Mouse (Mus musculus) forebrain, postnatal 0 days (tissue): Measurements from ENCODE around the gene Mreg. TPM values are rescaled to one million over a fixed set of nuclear protein-coding genes. Genes with fewer than 3 reads are reported as not detected.

Source experiments
- ATAC-seq: fragments of 200-750 bp; cut with Nextera tagmentation; 2 replicates; pipeline ENCODE4 v1.8.0; 2017; ENCODE audit warnings: mild to moderate bottlenecking, moderate library complexity
- DNase-seq: peaks from one replicate; pipeline ENCODE4 v3.0.0-alpha.2; 2015
- H3K27ac ChIP-seq: fragments of 300-500 bp; sonication (generic); 2 replicates; pipeline ENCODE4 v1.5.1; 2014; ENCODE audit warnings: low read depth, mild to moderate bottlenecking, antibody characterized with exemption, low read length, moderate library complexity, mixed read lengths
- H3K27me3 ChIP-seq: fragments of 300-500 bp; sonication (generic); 2 replicates; pipeline ENCODE4 v1.6.1; 2014; ENCODE audit warnings: mild to moderate bottlenecking, low read length, mixed read lengths; ENCODE audit not compliant: insufficient read depth
- H3K36me3 ChIP-seq: fragments of 300-500 bp; sonication (generic); 2 replicates; pipeline ENCODE4 v1.6.1; 2014; ENCODE audit warnings: mild to moderate bottlenecking, moderate library complexity; ENCODE audit not compliant: insufficient read depth
- H3K4me1 ChIP-seq: fragments of 300-500 bp; sonication (generic); 2 replicates; pipeline ENCODE4 v1.6.1; 2014; ENCODE audit warnings: antibody characterized with exemption; ENCODE audit not compliant: insufficient read depth
- H3K4me2 ChIP-seq: fragments of 300-500 bp; sonication (generic); 2 replicates; pipeline ENCODE4 v1.6.1; 2014; ENCODE audit warnings: low read depth, mild to moderate bottlenecking, moderate library complexity
- H3K4me3 ChIP-seq: fragments of 300-500 bp; sonication (generic); 2 replicates; pipeline ENCODE4 v1.5.1; 2014; ENCODE audit warnings: low read depth, low read length, mixed read lengths
- H3K9ac ChIP-seq: fragments of 300-500 bp; sonication (generic); 2 replicates; pipeline ENCODE4 v1.6.1; 2014; ENCODE audit warnings: mild to moderate bottlenecking
- H3K9me3 ChIP-seq: fragments of 300-500 bp; sonication (generic); 2 replicates; pipeline ENCODE4 v1.6.1; 2016; ENCODE audit warnings: low read length
- CTCF ChIP-seq: sonication (generic); IDR thresholded peaks from 2 replicates; pipeline ENCODE4 v1.5.1; 2016; ENCODE audit warnings: antibody characterized with exemption, control low read depth, low read depth
- WGBS: fragments of 180-500 bp; shearing (Covaris S2); extraction: QIAGEN DNeasy Blood & Tissue Kit; methylation state at CpG from one replicate; pipeline ENCODE4 v1.1.7; 2014; 5-methylcytosine and 5-hydroxymethylcytosine counted together
- polyA plus RNA-seq: library from polyadenylated mRNA; unstranded; fragments of >200 nt; fragmentation: Nextera tagmentation; extraction: Ambion mirVana; gene quantifications from 2 replicates; pipeline ENCODE4 v1.2.1, GENCODE M21; 2015
- total RNA-seq: library from RNA; depleted of rRNA; stranded (reverse); fragments of >200 nt; gene quantifications from 2 replicates; pipeline ENCODE4 v1.2.3, GENCODE M21; 2014

Mreg gene
- total and polyA plus RNA-seq, 2 experiments from 2014 or later: 1.7 to 1.9 TPM

- Histone ChIP-seq H3K36me3 (no peaks in the 10 kb centered on the region), H3K27ac (no peak overlapping the region), H3K4me1 (no peaks in the 10 kb centered on the region), H3K9me3 (no peaks in the 10 kb centered on the region), H3K27me3 (no peaks in the 10 kb centered on the region), H3K4me2 (no peak overlapping the region), H3K4me3 (no peak overlapping the region), H3K9ac (no peak overlapping the region)
- ATAC-seq (no peak), DNase-seq (no peak)
- no peak for TF ChIP-seq CTCF
- 91% methylated on average over 7 of the region's 7 CpGs for WGBS
Observed at GRCm38 (mm10) chr1:72202705-72203104, 9.4 kb downstream of the Mreg start.

DNA sequence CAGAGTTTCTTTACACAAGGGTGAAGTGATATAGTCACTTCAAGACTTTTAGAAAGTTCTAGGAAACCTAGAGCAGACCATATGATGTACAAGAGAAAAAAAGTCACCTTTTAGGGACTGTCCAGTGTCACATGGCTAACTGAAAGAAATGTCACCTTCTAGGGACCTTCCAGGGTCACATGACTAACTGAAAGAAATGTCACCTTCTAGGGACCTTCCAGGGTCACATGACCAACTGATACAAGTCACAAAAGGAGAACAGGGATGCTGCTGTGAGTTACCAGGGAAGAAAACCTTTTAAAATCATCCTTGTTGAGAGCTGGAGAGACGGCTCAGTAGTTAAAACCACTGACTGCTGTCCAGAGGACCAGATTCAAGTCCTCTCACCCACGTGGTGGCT is 10.0 kb downstream of the Mreg start:
- Histone ChIP-seq H3K4me2 (no peak overlapping the region), H3K27ac (no peak overlapping the region), H3K4me1 (no peaks in the 10 kb centered on the region), H3K36me3 (no peaks in the 10 kb centered on the region), H3K27me3 (no peaks in the 10 kb centered on the region), H3K9me3 (no peaks in the 10 kb centered on the region), H3K4me3 (no peak overlapping the region), H3K9ac (no peak overlapping the region)
- ATAC-seq: no peak
- WGBS: 78% methylated on average over 2 of the region's 2 CpGs
- TF ChIP-seq CTCF: no peak
- DNase-seq: no peak

GRCm38 (mm10) chr1:72201126-72201525 is 11.0 kb downstream of the Mreg start:
- H3K9ac ChIP-seq: no peak overlapping the region
- WGBS: 93% methylated on average over 3 of the region's 3 CpGs
- ATAC-seq: no peak

GRCm38 (mm10) chr1:72198142-72198806 is 13.8 kb downstream of the Mreg start:
- no peaks in the 10 kb centered on the region for H3K36me3 ChIP-seq
- ATAC-seq: no peak
- no peak overlapping the region for H3K4me2 ChIP-seq
- no peak overlapping the region for H3K9ac ChIP-seq
- H3K4me1 ChIP-seq: no peaks in the 10 kb centered on the region
- H3K4me3 ChIP-seq: no peak overlapping the region
- no peaks in the 10 kb centered on the region for H3K9me3 ChIP-seq
- H3K27me3 ChIP-seq: no peaks in the 10 kb centered on the region
- DNase-seq: no peak
- WGBS: 71% methylated on average over 10 of the region's 10 CpGs
- no peak overlapping the region for H3K27ac ChIP-seq
- TF ChIP-seq CTCF: no peak

More at GRCm38 (mm10) chr1:72201126-72201525, 11.0 kb downstream of the Mreg start:
- TF ChIP-seq CTCF: no peak
- no peaks in the 10 kb centered on the region for H3K36me3 ChIP-seq
- no peak overlapping the region for H3K4me2 ChIP-seq
- no peak overlapping the region for H3K4me3 ChIP-seq
- H3K4me1 ChIP-seq: no peaks in the 10 kb centered on the region
- H3K27me3 ChIP-seq: no peaks in the 10 kb centered on the region
- H3K27ac ChIP-seq: no peak overlapping the region
- DNase-seq: no peak
- H3K9me3 ChIP-seq: no peaks in the 10 kb centered on the region

- no peak overlapping the region for H3K4me3 ChIP-seq
- H3K4me2 ChIP-seq: no peak overlapping the region
- H3K27me3 ChIP-seq: no peaks in the 10 kb centered on the region
- H3K9ac ChIP-seq: no peak overlapping the region
- DNase-seq (no peak), ATAC-seq (no peak)
- H3K4me1 ChIP-seq: no peaks in the 10 kb centered on the region
- H3K27ac ChIP-seq: no peak overlapping the region
- no peaks in the 10 kb centered on the region for H3K36me3 ChIP-seq
- WGBS: 75% methylated on average over 10 of the region's 10 CpGs
- no peaks in the 10 kb centered on the region for H3K9me3 ChIP-seq
- TF ChIP-seq CTCF: no peak
Observed at GRCm38 (mm10) chr1:72196626-72197359, 15.3 kb downstream of the Mreg start.

GRCm38 (mm10) chr1:72196123-72196522 is 16.0 kb downstream of the Mreg start:
- H3K4me1 ChIP-seq: no peaks in the 10 kb centered on the region

GRCm38 (mm10) chr1:72191449-72191848 is 20.7 kb downstream of the Mreg start:
- ATAC-seq (no peak), DNase-seq (no peak)
- TF ChIP-seq CTCF: no peak
- no peaks in the 10 kb centered on the region for H3K9me3 ChIP-seq
- H3K36me3 ChIP-seq: no peaks in the 10 kb centered on the region
- H3K4me2 ChIP-seq: no peak overlapping the region
- no peaks in the 10 kb centered on the region for H3K27me3 ChIP-seq
- 94% methylated on average over 8 of the region's 8 CpGs for WGBS
- no peak overlapping the region for H3K4me3 ChIP-seq
- H3K4me1 ChIP-seq: no peaks in the 10 kb centered on the region
- no peak overlapping the region for H3K9ac ChIP-seq
- H3K27ac ChIP-seq: no peak overlapping the region

More at GRCm38 (mm10) chr1:72196123-72196522, 16.0 kb downstream of the Mreg start:
- WGBS: 87% methylated on average over 5 of the region's 5 CpGs
- no peak for ATAC-seq
- no peak for TF ChIP-seq CTCF
- no peaks in the 10 kb centered on the region for H3K27me3 ChIP-seq
- H3K9ac ChIP-seq: no peak overlapping the region
- no peaks in the 10 kb centered on the region for H3K9me3 ChIP-seq
- H3K4me3 ChIP-seq: no peak overlapping the region
- H3K36me3 ChIP-seq: no peaks in the 10 kb centered on the region
- no peak for DNase-seq
- H3K27ac ChIP-seq: no peak overlapping the region
- H3K4me2 ChIP-seq: no peak overlapping the region
